Mouse (Mus musculus) spleen, adult 10 weeks (tissue): Measurements from ENCODE around the gene D230025D16Rik. TPM values are rescaled to one million over a fixed set of nuclear protein-coding genes. Genes with fewer than 3 reads are reported as not detected.

Experiments used
- polyA plus RNA-seq: library from polyadenylated mRNA; stranded (reverse); fragments of 350-450 nt; fragmentation: Illumina TruSeq; extraction: RNeasy Lipid Tissue Mini Kit (QIAGEN cat#74804); gene quantifications from one replicate; pipeline ENCODE4 v1.2.3, GENCODE M21; 2015; ENCODE audit warnings: low replicate concordance; ENCODE audit not compliant: insufficient read depth

Gene D230025D16Rik
- 22.6 TPM for polyA plus RNA-seq

DNA sequence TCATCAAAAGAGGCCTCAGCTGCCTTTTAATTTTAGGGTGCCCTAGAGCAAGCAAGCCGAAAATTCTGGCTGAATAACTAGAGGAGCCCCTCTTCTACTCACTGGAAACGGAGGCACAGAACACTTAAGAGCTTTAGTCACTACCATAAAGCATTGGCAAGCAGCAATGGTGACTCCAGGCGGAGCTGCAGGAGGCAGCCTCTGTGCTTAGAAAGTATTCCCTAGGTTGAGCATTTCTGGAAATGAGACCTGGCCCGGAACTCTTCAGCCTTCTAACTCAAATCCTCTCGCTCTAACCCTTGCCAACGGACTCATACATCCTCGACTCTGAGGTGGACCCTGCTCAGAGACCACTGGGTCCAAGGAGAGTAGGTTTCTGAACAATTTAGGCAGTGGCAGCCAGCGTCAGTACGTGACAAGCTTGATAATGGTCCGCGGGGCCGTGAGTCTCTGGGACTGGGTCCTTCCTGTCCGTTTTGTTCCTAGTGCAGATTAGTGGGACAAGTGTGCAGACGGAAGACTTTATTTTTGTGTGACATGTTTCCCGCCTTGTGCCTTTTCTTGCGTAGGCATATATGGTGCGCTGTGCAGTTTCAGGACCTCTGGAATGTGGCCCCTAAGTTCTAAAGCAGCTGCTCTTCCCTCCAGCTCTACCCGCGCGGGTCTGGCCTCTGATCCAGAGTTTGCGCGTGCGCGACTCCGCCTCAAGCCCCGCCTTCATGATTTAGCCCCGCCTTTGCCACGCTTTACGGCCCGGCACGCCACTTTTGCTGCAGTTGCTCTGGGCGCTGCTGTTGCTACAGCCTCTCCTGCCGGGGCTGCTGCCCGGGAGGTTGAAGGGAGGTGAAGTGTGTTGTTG lies at the start of gene D230025D16Rik:
Gene D230025D16Rik, plus strand, starts transcription at position 733 of the 859 bp plus-strand sequence.

DNA sequence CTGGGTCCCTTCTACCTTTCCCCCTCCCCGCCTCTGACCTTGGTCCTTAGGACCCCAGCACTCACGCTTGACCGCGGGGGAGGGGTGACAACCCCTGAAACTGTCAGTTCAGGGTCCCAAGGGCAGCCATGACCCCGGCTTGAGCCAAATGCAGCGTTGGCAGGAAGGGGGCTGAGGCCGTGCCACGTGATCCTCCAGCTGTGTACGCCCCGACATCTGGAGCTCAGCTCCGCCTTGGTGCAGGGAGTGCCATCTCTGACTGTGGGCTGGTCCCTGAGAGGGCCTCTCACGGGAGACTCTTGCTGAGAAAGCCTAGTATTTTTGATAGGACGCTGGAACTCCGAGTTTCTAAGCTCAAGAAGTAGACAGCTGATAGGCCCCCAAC lies 30.0 kb downstream of the D230025D16Rik start, which contains the start of gene B3gnt9:
Gene B3gnt9, minus strand, starts transcription at position 188 of the 385 bp plus-strand sequence.

GRCm38 (mm10) chr8:105264024-105264982 lies 39.4 kb downstream of the D230025D16Rik start, which contains the start of the genes Tradd and Fbxl8:
Tradd (minus strand) TSS chr8:105264609.
Fbxl8 (plus strand) TSS chr8:105264648.

DNA sequence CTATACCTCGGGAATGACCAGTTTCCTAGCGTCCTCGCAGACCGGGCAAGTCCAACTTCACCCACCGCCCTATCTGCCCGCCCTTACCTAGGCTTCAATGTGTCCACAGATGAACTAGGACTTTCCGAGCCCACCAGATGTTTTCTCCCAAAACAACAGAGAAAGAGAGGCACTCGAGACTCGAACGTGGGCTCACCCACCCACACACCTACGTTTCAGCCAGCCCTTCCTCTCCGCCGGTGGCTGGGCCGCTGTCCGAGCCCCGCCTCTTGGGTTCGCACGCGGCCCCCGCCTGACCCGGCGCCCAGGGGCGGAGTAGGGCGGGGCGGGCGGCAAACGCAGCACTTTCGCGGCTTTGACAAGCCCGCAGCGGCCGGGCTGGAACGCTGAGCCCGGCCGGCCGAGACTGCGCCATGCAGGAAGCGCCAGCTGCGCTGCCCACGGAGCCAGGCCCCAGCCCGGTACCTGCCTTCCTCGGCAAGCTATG lies 44.6 kb downstream of the D230025D16Rik start, which contains the start of gene Hsf4:
Gene Hsf4, plus strand, starts transcription at position 341 of the 487 bp plus-strand sequence.

DNA sequence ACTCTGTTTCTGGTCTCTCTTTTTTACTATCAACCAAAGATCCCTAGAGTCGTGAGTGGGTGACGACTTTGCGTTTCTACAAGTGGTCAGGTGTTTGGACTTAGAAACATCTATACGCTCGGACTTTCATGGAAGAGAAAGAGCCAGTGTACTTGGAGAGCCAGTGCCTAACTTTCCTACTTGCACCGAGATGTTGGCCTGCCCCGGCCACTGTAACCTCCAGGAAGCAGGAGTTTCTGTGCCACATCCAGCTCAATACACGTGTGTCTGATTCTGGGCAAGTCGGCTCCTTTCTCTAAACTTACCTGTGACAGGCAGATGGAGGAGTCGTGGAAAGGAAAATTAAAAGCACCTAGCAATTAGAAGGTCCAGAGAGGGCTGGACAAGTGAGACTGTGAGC lies 50.9 kb downstream of the D230025D16Rik start, which contains the start of gene Nol3:
Gene Nol3, plus strand, starts transcription at position 301 of the 400 bp plus-strand sequence.

GRCm38 (mm10) chr8:105289805-105290460 lies 65.0 kb downstream of the D230025D16Rik start, which contains the start of gene 4931428F04Rik:
4931428F04Rik (minus strand) TSS chr8:105289864.

GRCm38 (mm10) chr8:105295895-105296573 lies 71.1 kb downstream of the D230025D16Rik start, which contains the start of gene Exoc3l:
Exoc3l (minus strand) TSS chr8:105296101.

GRCm38 (mm10) chr8:105297511-105298192 lies 72.7 kb downstream of the D230025D16Rik start, which contains the start of gene E2f4:
E2f4 (plus strand) TSS chr8:105297663.

Other genes starting within 250 kb of the D230025D16Rik start
- gene Ces2h, start 224.3 kb upstream of the D230025D16Rik start, polyA plus RNA-seq, result not detected
- gene Ces3a, start 176.5 kb upstream of the D230025D16Rik start, polyA plus RNA-seq, result not detected
- not detected for gene Ces3b, start 141.4 kb upstream of the D230025D16Rik start, polyA plus RNA-seq
- not detected for gene Ces4a, start 93.3 kb upstream of the D230025D16Rik start, polyA plus RNA-seq
- 149 TPM for gene Cbfb, start 54.5 kb upstream of the D230025D16Rik start, polyA plus RNA-seq
- gene B3gnt9, start 30.0 kb downstream of the D230025D16Rik start, polyA plus RNA-seq, result 4.9 TPM
- gene Tradd, start 39.5 kb downstream of the D230025D16Rik start, polyA plus RNA-seq, result 12.7 TPM
- gene Fbxl8, start 39.5 kb downstream of the D230025D16Rik start, polyA plus RNA-seq, result 3.3 TPM
- gene Hsf4, start 44.7 kb downstream of the D230025D16Rik start, polyA plus RNA-seq, result 0.29 TPM
- 0.59 TPM for gene Nol3, start 51.0 kb downstream of the D230025D16Rik start, polyA plus RNA-seq
- 4.4 TPM for gene 4931428F04Rik, start 64.7 kb downstream of the D230025D16Rik start, polyA plus RNA-seq
- gene Exoc3l, start 71.0 kb downstream of the D230025D16Rik start, polyA plus RNA-seq, result 7.8 TPM
- 61.9 TPM for gene E2f4, start 72.5 kb downstream of the D230025D16Rik start, polyA plus RNA-seq
- 2.7 TPM for gene Elmo3, start 80.5 kb downstream of the D230025D16Rik start, polyA plus RNA-seq
- 0.98 TPM for gene Lrrc29, start 101.1 kb downstream of the D230025D16Rik start, polyA plus RNA-seq
- 42.6 TPM for gene Tmem208, start 101.2 kb downstream of the D230025D16Rik start, polyA plus RNA-seq
- 19.5 TPM for gene Fhod1, start 122.8 kb downstream of the D230025D16Rik start, polyA plus RNA-seq
- 1.6 TPM for gene Slc9a5, start 123.7 kb downstream of the D230025D16Rik start, polyA plus RNA-seq
- gene Plekhg4, start 148.1 kb downstream of the D230025D16Rik start, polyA plus RNA-seq, result 0.21 TPM
- gene Kctd19, start 188.4 kb downstream of the D230025D16Rik start, polyA plus RNA-seq, result 0.73 TPM
- gene Lrrc36, start 188.4 kb downstream of the D230025D16Rik start, polyA plus RNA-seq, result not detected
- gene Tppp3, start 246.4 kb downstream of the D230025D16Rik start, polyA plus RNA-seq, result 1.5 TPM